Mouse (Mus musculus) midbrain, embryonic 16.5 days (tissue): Measurements from ENCODE around the gene Eif4e. TPM values are rescaled to one million over a fixed set of nuclear protein-coding genes. Genes with fewer than 3 reads are reported as not detected.
"Not testable (repeated sequence)": the region's sequence is repeated elsewhere in the genome, so short reads cannot be mapped to it uniquely, and the experiment has no call there.

Experiments
- ATAC-seq: fragments of 200-750 bp; cut with Nextera tagmentation; 2 replicates; pipeline ENCODE4 v1.8.0; 2017; ENCODE audit warnings: moderate TSS enrichment
- H3K27ac ChIP-seq: fragments of 300-500 bp; sonication (generic); 2 replicates; pipeline ENCODE4 v1.5.1; 2014; ENCODE audit warnings: mild to moderate bottlenecking, low read length, mixed read lengths
- H3K27me3 ChIP-seq: fragments of 300-500 bp; sonication (generic); 2 replicates; pipeline ENCODE4 v1.6.1; 2014; ENCODE audit warnings: low read depth, low read length, mixed read lengths; ENCODE audit not compliant: control insufficient read depth, insufficient read depth
- H3K36me3 ChIP-seq: fragments of 300-500 bp; sonication (generic); 2 replicates; pipeline ENCODE4 v1.6.1; 2014; ENCODE audit warnings: mild to moderate bottlenecking, low read length, moderate library complexity, mixed read lengths; ENCODE audit not compliant: control insufficient read depth, insufficient read depth
- H3K4me1 ChIP-seq: fragments of 300-500 bp; sonication (generic); 2 replicates; pipeline ENCODE4 v1.6.1; 2014; ENCODE audit warnings: mild to moderate bottlenecking, low read length, mixed read lengths; ENCODE audit not compliant: control insufficient read depth, insufficient read depth
- H3K4me2 ChIP-seq: fragments of 300-500 bp; sonication (generic); 2 replicates; pipeline ENCODE4 v1.6.1; 2014; ENCODE audit warnings: mild to moderate bottlenecking, low read length, mixed read lengths
- H3K4me3 ChIP-seq: fragments of 300-500 bp; sonication (generic); 2 replicates; pipeline ENCODE4 v1.5.1; 2014; ENCODE audit warnings: low read depth, mild to moderate bottlenecking, low read length, moderate library complexity, mixed read lengths
- H3K9ac ChIP-seq: fragments of 300-500 bp; sonication (generic); 2 replicates; pipeline ENCODE4 v1.6.1; 2014; ENCODE audit warnings: low read depth, low read length, mixed read lengths
- H3K9me3 ChIP-seq: fragments of 300-500 bp; sonication (generic); replicated peaks from 2 replicates; pipeline ENCODE4 v1.6.1; 2014; ENCODE audit warnings: mild to moderate bottlenecking, low read length, mixed read lengths; ENCODE audit not compliant: control insufficient read depth, poor library complexity, severe bottlenecking
- WGBS: fragments of 180-500 bp; shearing (Covaris S2); extraction: QIAGEN DNeasy Blood & Tissue Kit; methylation state at CpG from one replicate; pipeline ENCODE4 v1.1.7; 2014; 5-methylcytosine and 5-hydroxymethylcytosine counted together
- polyA plus RNA-seq: library from polyadenylated mRNA; unstranded; fragments of >200 nt; fragmentation: Nextera tagmentation; extraction: Ambion mirVana; gene quantifications from 2 replicates; pipeline ENCODE4 v1.2.1, GENCODE M21; 2015

Gene Eif4e
- polyA plus RNA-seq, 1 experiment from 2014 or later = 352 TPM

DNA sequence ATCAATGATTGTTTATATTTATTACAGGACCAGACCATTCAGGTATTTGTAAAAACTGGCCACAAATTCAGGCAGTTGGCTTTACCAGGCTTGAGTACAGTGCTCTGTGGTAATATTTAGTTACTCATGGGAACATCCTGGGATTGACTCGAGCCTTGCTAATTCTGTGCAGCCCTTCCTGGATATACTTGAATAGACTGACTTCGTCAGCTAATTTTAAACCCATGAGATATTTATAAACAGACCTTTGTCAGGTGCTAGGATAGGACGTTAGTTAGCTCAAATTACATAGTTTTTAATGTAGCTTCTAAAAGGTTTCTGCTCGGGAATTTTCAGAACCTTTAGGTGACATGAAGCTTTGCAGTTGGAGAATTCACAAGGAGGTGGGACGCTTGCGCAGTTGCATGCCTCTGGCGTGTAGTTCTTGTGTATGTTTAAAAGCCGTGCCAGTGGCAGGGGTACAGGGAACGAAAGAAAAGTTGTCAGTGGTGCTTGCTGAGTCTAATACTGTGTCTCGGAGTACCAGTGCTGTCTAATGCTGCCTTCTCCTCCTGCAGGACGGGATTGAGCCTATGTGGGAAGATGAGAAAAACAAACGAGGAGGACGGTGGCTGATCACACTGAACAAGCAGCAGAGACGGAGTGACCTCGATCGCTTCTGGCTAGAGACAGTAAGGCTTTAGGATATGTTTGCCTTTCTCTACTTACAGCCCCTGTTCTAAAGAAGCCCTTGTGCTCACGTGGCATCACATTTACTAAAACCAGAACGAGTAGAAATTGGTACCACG lies 24.6 kb downstream of the Eif4e start:
- Histone ChIP-seq H3K4me2 (no peak overlapping the region), H3K36me3 (peaks cover 15% of the 10 kb centered on the region), H3K9ac (no peak overlapping the region), H3K27ac (no peak overlapping the region), H3K4me1 (no peaks in the 10 kb centered on the region), H3K27me3 (no peaks in the 10 kb centered on the region), H3K9me3 (no peaks in the 10 kb centered on the region), H3K4me3 (no peak overlapping the region)
- no peak for ATAC-seq
- WGBS = 93% methylated on average over 19 of the region's 19 CpGs

DNA sequence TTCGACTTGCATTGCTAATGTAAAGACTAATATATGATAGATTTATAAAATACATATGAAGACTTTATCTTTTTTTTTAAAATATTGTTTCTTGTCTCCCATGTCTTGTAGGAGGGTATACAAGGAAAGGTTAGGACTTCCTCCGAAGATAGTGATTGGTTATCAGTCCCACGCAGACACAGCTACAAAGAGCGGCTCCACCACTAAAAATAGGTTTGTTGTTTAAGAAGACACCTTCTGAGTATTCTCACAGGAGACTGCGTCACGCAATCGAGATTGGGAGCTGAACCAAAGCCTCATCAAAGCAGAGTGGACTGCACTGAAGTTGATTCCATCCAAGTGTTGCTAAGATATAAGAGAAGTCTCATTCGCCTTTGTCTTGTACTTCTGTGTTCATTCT lies 29.3 kb downstream of the Eif4e start:
- 93% methylated on average over 8 of the region's 8 CpGs for WGBS
- H3K36me3 ChIP-seq = peaks cover 20% of the 10 kb centered on the region
- ATAC-seq = not testable (repeated sequence)

DNA sequence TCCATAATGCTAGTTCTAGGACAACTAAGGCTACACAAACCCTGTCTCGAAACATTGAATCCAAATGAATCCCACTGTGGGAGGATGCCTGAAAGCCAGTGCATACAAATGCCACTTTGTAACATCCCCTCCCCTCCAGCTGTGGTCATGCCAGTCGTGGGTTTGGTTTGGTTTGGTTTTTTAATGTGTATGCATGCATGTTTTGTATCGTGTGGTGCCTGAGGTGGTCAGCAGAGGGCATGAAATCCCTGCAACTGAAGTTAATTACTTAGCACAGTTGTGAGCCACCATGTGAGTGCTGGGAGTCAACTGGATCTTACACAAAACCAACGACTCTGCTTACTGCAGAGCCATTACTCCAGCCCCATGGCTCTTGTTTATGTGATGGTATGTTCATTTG lies 32.5 kb downstream of the Eif4e start:
- Histone ChIP-seq H3K9me3 (no peaks in the 10 kb centered on the region), H3K27me3 (no peaks in the 10 kb centered on the region), H3K4me2 (no peak overlapping the region), H3K9ac (no peak overlapping the region), H3K36me3 (0 out of 2 replicates have a peak, but pooled peaks cover 8% of the 10 kb centered on the region), H3K4me3 (no peak overlapping the region), H3K4me1 (no peaks in the 10 kb centered on the region), H3K27ac (no peak overlapping the region)
- ATAC-seq = peak; percentile 58
- WGBS = 49% methylated on average over 4 of the region's 4 CpGs

More for the DNA sequence above, 29.3 kb downstream of the Eif4e start:
- H3K9me3 ChIP-seq, H3K27me3 ChIP-seq, H3K4me2 ChIP-seq, H3K9ac ChIP-seq, H3K27ac ChIP-seq, H3K4me3 ChIP-seq, H3K4me1 ChIP-seq: not testable (repeated sequence)

DNA sequence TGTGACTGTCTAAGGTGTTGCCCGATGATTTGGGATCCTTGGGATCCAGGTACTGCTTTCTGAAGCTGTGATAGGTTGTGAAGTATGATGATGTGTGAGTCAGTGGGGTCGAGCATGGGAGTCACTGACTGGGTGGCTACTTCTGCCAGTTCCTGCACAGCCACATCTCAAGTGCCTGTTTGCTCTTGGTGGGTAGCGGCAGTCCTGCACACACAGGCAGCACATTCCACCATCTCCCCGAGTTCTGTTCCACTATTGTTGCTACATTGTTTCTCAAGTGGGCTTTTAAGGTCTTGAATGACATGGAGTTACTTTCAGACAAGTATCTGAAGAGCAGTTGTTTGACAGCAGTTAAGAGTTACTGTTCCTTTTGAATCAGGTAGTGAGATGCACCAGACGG lies 34.3 kb downstream of the Eif4e start:
- Histone ChIP-seq H3K9me3 (no peaks in the 10 kb centered on the region), H3K4me2 (no peak overlapping the region), H3K36me3 (0 out of 2 replicates have a peak, but pooled peaks cover 5% of the 10 kb centered on the region), H3K9ac (no peak overlapping the region), H3K27me3 (no peaks in the 10 kb centered on the region), H3K4me3 (no peak overlapping the region), H3K27ac (no peak overlapping the region), H3K4me1 (no peaks in the 10 kb centered on the region)
- WGBS = 80% methylated on average over 5 of the region's 5 CpGs
- ATAC-seq = no peak

DNA sequence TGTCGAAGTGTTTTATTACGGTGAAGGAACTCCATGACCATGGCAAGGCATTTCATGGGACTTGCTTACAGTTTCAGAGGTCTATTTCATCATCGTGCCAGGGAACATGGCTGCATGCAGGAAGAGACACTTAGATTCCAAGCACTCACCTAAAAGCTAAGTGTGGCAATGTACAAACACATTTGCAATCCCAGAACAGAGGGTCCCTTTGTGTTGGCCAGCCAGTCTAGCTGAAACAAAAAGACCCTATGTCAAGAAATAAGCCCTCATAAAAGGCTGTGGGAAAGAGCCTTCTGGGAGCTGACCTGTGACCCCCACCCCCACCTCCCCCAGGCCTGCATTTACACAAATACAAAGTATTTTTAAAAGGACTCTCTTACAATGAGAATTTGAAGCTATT lies 34.9 kb downstream of the Eif4e start:
- no peak for ATAC-seq

DNA sequence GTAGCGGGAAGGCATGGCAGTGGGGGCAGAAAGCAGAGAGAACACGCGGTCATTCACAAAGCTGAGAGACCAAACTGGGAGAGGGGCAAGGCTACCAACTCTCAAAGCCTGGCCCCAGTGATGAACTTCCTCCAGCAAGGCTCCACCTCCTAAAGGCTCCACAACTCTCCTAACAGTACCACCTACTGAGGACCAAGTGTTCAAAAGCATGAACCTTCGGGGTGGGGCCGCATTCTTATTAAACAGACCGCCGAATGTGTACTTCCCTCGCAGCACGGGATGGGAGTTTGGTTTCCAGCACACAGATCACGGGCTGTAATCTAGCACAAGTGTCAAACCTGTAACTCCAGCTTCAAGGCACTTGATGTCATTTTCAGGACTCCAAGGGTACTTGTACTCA lies 52.9 kb downstream of the Eif4e start:
- Histone ChIP-seq H3K36me3 (no peaks in the 10 kb centered on the region), H3K9me3 (no peaks in the 10 kb centered on the region), H3K9ac (no peak overlapping the region), H3K4me3 (no peak overlapping the region), H3K4me1 (no peaks in the 10 kb centered on the region), H3K4me2 (no peak overlapping the region), H3K27ac (no peak overlapping the region), H3K27me3 (no peaks in the 10 kb centered on the region)
- ATAC-seq = no peak
- 94% methylated on average over 10 of the region's 10 CpGs for WGBS

More for the DNA sequence above, 34.9 kb downstream of the Eif4e start:
- Histone ChIP-seq H3K27ac (no peak overlapping the region), H3K9ac (no peak overlapping the region), H3K4me1 (no peaks in the 10 kb centered on the region), H3K9me3 (no peaks in the 10 kb centered on the region), H3K36me3 (0 out of 2 replicates have a peak, but pooled peaks cover 5% of the 10 kb centered on the region), H3K27me3 (no peaks in the 10 kb centered on the region), H3K4me3 (no peak overlapping the region), H3K4me2 (no peak overlapping the region)
- WGBS = 84% methylated on average over 3 of the region's 3 CpGs

DNA sequence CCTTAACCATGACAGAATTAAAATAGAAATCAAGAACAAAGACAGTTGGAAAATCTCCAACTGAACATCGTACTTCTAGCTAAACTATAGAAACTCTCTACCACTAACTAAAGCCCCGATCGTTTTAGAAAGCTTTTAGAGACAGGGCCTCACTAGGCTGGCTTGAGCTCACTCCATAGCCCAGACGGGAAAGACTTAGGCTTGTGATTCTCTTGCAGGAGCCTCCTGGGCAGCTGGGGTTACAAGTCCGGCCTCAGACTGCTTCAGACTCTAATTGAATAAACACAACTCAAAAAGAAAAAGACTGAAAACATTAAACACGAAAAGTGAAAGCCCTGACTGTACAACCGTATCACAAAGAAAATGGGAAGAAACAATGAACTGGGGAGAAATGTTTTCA lies 60.2 kb downstream of the Eif4e start:
- WGBS = 50% methylated on average over 7 of the region's 7 CpGs
- no peaks in the 10 kb centered on the region for H3K4me1 ChIP-seq
- H3K9ac ChIP-seq = no peak overlapping the region
- no peaks in the 10 kb centered on the region for H3K36me3 ChIP-seq
- no peaks in the 10 kb centered on the region for H3K27me3 ChIP-seq
- no peaks in the 10 kb centered on the region for H3K9me3 ChIP-seq
- H3K4me3 ChIP-seq = no peak overlapping the region
- H3K4me2 ChIP-seq = no peak overlapping the region
- no peak overlapping the region for H3K27ac ChIP-seq
- ATAC-seq = no peak

DNA sequence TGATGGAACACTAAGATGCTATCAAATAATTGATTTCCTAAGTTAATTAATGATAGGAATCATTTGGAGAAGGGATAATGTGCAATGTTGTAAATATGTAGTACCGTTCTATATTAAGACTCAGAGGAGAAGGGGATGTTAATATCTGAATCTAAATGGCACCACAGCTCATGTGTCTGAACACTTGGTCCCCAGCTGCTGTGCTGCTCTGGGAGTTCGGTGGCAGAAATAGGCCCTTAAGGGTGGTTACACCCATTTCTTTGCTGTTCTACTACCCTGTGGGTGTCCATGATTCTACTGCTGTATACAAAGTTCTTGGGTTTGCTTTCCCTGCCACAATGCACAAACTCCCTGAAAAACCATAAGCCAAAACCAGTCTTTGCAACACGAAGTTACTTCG lies 61.2 kb downstream of the Eif4e start:
- 88% methylated on average over 4 of the region's 4 CpGs for WGBS
- H3K4me3 ChIP-seq = no peak overlapping the region
- no peak overlapping the region for H3K4me2 ChIP-seq
- no peaks in the 10 kb centered on the region for H3K4me1 ChIP-seq
- H3K9ac ChIP-seq = no peak overlapping the region
- no peak overlapping the region for H3K27ac ChIP-seq
- H3K36me3 ChIP-seq = no peaks in the 10 kb centered on the region
- H3K9me3 ChIP-seq = no peaks in the 10 kb centered on the region
- H3K27me3 ChIP-seq = no peaks in the 10 kb centered on the region
- ATAC-seq = no peak

DNA sequence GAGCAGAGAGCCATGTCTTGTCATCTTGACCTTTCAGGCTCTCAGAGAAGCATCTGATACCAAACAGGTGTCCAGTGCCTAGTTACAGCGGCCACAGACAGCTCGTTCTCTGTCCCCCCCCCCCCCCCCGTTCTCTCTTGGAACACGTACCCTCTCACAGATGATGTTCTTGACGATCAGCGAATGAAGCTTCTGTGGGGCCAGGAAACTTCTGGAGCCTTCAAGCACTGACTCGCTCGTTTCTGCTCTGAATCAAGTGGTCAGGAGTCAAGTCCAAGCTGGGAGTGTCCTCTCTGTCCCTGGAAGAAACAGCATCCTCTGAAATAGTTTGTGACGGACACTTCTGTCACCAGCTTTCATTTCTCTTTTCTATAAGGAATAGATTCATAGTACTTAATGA lies 62.0 kb downstream of the Eif4e start:
- Histone ChIP-seq H3K27me3 (no peaks in the 10 kb centered on the region), H3K4me3 (no peak overlapping the region), H3K36me3 (no peaks in the 10 kb centered on the region), H3K4me2 (no peak overlapping the region), H3K9me3 (no peaks in the 10 kb centered on the region), H3K27ac (no peak overlapping the region), H3K4me1 (no peaks in the 10 kb centered on the region), H3K9ac (no peak overlapping the region)
- 90% methylated on average over 9 of the region's 9 CpGs for WGBS
- no peak for ATAC-seq
